Mouse (Mus musculus) heart, adult 18-20 months (tissue): ENCODE measurements around the gene Sv2b. TPM values are rescaled to one million over a fixed set of nuclear protein-coding genes. Genes with fewer than 3 reads are reported as not detected.
"Not testable (repeated sequence)": the region's sequence is repeated elsewhere in the genome, so short reads cannot be mapped to it uniquely, and the experiment has no call there.

Source experiments
- DNase-seq, 2 experiments: peaks; one replicate each; pipeline ENCODE4 v3.0.0; 2021 to 2022; ENCODE audit warnings: mixed read lengths in 1 of 2
- long read RNA-seq, 2 experiments: library from polyadenylated mRNA; stranded (forward); transcript quantifications; one replicate each; pipeline ENCODE4 v2.0.0; 2021
- total RNA-seq, 2 experiments: library from RNA; stranded (reverse); gene quantifications; 2 replicates each; pipeline ENCODE4 v1.2.3; 2021

The Sv2b gene
- total RNA-seq = under 1 TPM; 0.31 to 0.47 TPM
- long read RNA-seq, experiment 1 = 0 reads
- long read RNA-seq, experiment 2 = 0 reads

GRCm38 (mm10) chr7:75308457-75309312, at the start of gene Sv2b:
Sv2b (minus strand) TSS chr7:75309262.
- DNase-seq = no peak

DNA sequence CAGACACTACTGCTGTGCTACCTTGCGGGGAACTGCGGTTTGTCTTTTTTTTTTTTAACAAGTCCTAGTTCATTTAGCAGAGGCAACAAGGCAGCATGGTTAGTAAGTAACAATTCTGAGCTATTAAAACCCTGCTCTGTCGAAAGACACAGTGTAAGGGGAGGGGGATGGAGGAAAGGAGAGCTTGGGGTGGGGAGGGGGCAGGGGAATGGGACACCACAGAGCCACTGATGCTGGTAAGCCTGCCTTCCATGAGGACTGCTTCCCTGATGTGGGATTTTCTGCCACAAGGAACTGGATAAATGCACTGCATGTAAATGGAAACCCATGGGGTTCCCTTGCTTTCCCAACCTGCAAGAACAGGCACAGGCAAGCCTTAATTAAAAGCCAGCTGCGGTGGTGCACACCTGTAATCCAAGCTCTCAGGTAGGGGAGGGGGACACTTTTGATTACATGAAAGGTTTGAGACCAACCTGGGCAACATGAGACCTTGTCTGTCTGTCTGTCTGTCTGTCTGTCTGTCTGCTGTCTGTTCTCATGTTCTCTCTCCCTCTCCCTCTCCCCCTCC, 49.3 kb upstream of the Sv2b start:
- DNase-seq = no peak

DNA sequence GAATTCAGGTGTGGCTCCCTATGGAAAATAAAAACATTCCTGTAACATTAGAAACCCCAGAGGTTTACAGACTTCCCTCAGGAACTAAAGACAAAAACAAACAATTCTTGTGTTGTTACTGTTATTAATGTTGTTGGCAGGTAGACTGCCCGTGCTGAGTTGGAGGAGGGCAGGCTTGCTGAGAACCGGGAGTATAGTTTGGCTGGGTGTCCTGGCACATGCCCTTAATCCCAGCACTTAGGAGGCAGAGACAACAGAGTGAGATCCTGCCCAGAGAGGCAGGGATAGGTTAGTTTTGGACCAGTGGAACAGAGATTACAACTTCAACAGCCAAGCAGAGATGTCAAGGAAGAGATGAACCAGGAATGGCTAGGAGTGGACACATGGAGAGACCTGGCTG, 46.5 kb upstream of the Sv2b start:
- no peak for DNase-seq

DNA sequence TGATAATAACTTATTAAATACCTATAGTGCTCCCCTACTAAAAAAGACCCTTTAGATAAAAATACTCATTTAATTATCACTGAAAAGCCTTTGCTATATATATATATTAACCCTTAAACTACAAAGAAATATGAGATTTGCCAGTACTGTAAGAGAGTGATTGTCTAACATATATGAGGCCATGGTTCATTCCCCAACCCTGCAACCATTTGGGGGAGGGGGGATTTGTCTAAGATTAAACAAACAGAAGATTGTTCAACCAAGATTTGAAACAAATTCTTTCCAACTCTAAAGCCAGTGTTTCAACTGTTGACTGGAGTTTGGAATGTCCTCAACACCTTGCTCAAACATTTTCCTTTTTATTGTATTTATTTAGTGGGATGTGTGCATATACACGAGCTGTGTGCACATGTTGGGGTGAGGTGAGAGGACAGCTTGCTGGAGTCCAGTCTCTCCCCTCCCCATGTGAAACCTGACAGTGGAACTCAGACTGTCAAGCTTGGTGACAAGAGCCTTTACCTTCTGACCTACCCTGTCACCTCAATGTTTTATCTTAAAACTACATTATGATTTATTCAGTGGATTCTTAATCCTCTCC, 43.8 kb upstream of the Sv2b start:
- no peak for DNase-seq

GRCm38 (mm10) chr7:75350172-75350571, 41.1 kb upstream of the Sv2b start:
- DNase-seq = no peak

GRCm38 (mm10) chr7:75332311-75332710, 23.2 kb upstream of the Sv2b start:
- no peak for DNase-seq

DNA sequence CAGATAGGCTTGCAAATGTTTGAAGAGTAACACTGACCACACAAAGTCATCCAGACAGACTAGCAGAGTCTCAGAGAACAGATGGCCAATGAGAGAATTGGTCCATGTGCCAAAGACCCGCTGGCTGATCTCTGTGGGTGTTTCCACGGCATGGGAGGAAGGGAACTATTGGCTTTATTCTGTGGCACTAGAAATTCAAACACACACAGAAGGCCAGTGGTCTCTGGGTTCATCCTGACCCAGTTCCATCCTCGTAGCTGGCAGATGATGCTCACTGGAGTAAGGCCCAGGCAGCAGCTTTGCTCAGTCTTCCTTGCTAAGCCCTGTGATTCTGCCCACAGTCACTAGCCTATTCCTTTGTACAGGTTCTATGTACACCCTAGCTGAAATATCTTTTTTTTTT, 20.7 kb upstream of the Sv2b start:
- no peak for DNase-seq

DNA sequence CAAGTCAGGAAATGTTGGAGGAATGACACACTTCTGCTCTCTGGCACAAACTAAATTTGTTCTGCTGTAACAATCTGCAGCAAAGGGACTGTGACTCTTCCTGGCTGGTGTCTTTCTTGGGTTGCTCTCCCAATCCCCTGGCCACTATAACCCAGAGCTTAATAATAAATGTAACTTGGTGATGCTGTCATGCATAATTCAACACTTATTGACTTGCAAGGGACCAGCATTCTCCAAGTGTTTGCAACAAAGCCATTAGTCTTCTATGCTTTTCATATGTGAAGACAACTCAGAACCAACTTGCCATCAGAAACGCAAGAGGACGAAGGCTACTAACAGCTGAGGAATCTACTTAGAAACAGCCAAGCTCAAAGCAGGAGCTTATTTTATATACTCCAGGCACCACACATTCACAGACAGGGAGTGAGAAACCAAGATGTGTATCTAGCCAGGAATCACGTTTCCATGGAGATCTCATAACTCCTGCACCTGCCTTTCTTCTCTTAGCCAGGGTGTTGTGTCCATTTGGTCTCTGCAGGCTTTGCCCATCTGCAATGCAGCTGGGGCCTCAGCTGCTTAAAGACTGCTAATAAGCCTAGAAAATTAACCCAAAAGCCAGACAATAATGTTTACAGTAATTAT, 19.8 kb upstream of the Sv2b start:
- DNase-seq = no peak

- no peak for DNase-seq
Observed at GRCm38 (mm10) chr7:75325273-75325672, 16.2 kb upstream of the Sv2b start.

DNA sequence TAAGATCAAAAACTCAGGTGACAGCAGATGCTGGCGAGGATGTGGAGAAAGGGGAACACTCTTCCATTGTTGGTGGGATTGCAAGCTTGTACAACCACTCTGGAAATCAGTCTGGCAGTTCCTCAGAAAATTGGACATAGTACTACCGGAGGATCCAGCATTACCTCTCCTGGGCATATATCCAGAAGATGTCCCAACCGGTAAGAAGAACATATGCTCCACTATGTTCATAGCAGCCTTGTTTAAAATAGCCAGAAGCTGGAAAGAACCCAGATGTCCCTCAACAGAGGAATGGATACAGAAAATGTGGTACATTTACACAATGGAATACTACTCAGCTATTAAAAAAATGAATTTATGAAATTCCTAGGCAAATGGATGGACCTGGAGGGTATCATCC, 13.7 kb upstream of the Sv2b start:
- DNase-seq = not testable (repeated sequence)

DNA sequence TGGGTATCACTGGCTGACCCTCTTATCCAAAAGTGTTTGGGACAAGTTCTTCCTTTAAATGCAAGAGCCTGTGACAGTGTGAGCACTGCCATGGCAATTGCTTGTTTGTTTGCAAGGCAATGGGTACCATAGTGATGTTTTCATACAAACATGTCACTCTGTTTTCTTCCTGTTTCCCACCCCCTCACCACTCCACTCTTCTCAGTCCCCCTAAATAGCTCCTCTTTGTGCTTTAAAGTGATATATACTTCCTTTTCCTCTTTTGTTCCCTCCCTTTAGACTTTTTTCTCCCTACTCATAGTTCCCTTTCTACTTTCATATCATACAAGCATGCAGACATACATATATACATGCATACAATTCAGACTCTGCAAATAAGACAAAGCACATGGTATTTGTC, 10.9 kb upstream of the Sv2b start:
- no peak for DNase-seq

GRCm38 (mm10) chr7:75318320-75318719, 9.3 kb upstream of the Sv2b start:
- no peak for DNase-seq

- no peak for DNase-seq
Observed at GRCm38 (mm10) chr7:75314873-75315272, 5.8 kb upstream of the Sv2b start.

DNA sequence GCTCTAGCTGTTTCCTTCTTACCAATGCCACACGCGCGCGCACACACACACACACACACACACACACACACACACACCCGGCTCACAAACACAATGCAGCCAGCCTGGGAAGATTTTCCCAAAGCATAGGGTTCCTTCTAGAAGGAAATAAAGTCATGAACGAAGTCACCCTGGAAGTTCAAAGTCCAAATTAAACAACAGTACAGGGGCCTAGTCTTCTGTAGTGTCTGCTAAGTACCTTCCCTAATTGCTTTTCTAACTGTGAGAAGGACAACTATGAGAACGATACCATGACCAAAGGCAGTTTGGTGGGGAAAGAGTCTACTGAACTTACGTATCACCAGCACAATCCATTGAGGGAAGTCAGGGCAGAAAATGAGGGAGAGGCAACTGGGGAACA, 508 bp upstream of the Sv2b start:
- no peak for DNase-seq

GRCm38 (mm10) chr7:75308140-75308456, 964 bp downstream of the Sv2b start:
- no peak for DNase-seq

- no peak for DNase-seq
Observed at GRCm38 (mm10) chr7:75307570-75308087, 1.4 kb downstream of the Sv2b start.

DNA sequence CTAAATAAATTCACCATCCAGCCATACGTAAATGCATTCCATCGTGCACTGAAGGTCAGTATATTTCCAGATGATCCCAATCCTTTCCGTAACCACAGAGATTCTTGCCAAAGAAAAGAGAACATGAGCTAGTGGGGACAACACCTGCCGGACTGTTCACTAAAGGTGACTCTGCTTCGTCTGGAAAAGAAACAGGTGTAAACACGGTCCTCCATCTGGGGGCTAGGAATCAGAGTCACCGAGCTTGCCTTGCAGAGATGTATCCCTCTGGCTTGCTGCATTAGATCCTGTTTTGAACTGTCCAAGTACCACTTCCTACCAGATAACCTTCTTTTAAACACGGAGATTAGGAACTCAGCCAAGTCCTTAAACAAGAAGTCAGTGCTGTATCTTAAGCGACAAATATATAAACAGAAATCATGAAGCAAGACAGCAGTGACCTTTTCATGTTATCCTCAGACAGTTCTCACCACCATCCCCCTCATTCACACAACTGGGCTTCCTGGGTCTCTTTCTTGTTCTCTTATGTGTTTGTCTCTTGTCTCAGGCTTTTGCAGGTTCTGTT, 3.1 kb downstream of the Sv2b start:
- no peak for DNase-seq

GRCm38 (mm10) chr7:75302523-75303215, 6.4 kb downstream of the Sv2b start:
- peak; percentile 5 to 18 for DNase-seq

GRCm38 (mm10) chr7:75299245-75299644, 9.8 kb downstream of the Sv2b start:
- DNase-seq = no peak

DNA sequence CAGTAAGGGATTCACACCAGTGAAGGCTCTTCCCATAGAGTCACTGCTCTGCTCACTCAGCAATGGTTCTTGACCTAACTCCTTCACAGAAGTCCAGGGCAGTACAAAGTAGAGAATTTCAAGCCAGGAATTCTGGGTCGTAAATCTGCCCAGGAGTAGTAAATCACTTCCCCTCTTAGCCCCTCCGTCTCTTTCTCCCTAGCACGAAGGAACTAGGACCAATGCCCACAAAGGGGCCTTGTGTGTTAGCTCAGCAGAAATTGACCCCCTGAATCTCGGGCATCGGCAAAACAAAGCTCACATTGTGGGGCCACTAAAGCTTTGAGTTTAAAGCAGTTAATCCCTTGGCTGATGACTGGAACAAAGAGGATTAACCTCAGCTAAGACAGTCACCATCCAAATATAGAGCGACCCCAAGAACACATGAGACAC, 12.4 kb downstream of the Sv2b start:
- DNase-seq = no peak

DNA sequence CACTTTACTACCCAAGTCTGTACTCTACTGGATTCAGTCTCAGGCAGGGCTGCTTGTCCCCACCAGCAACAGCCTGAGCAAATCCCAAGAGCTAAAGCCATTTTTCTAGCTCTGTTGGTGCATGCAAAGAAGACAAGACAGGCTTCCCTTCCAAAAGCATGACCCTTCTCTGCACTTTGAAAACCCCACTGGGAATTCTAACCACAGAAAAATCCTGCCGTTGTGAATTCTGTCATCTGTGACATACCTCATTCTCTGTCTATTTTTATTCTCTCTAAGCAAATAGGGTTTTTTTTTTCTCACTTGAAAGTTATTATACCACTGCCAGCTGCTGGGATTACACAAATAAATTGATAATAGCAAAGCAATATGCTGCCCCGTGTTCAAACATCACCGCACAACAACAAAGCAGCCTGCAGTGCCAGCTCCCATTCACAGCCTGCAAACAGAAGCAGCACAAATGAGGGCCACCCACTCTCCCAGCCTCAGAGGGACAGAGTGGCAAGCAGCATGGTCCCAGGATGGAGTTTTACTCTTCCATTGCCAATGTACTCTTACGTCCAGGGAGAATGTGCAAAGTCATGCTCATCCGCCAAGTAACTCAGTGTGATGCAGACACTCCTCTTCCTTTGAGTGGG, 13.7 kb downstream of the Sv2b start:
- DNase-seq = peak in 1 of 2 experiments; percentile 7
